Mouse (Mus musculus): ENCODE data around the gene Mettl23.
"Not testable (repeated sequence)": the region's sequence is repeated elsewhere in the genome, so short reads cannot be mapped to it uniquely, and the experiment has no call there.

Gene Mettl23

GRCm38 (mm10) chr11:116813610-116814009, 29.5 kb upstream of the Mettl23 start:
- Histone ChIP-seq H3K36me3 (ENCODE audit: control insufficient read depth, insufficient read depth, low read length, poor library complexity, severe bottlenecking) (no peaks in the 10 kb centered on the region), H3K27me3 (ENCODE audit: control insufficient read depth, insufficient read depth, low read length, poor library complexity, severe bottlenecking) (no peaks in the 10 kb centered on the region)
- no peak for DNase-seq (ENCODE audit: low read depth, low spot score)

GRCm38 (mm10) chr11:116814076-116814883, 28.8 kb upstream of the Mettl23 start:
- DNase-seq (ENCODE audit: low read depth, low spot score): no peak
- no peaks in the 10 kb centered on the region for H3K27me3 ChIP-seq (ENCODE audit: control insufficient read depth, insufficient read depth, low read length, poor library complexity, severe bottlenecking)
- no peaks in the 10 kb centered on the region for H3K36me3 ChIP-seq (ENCODE audit: control insufficient read depth, insufficient read depth, low read length, poor library complexity, severe bottlenecking)

DNA sequence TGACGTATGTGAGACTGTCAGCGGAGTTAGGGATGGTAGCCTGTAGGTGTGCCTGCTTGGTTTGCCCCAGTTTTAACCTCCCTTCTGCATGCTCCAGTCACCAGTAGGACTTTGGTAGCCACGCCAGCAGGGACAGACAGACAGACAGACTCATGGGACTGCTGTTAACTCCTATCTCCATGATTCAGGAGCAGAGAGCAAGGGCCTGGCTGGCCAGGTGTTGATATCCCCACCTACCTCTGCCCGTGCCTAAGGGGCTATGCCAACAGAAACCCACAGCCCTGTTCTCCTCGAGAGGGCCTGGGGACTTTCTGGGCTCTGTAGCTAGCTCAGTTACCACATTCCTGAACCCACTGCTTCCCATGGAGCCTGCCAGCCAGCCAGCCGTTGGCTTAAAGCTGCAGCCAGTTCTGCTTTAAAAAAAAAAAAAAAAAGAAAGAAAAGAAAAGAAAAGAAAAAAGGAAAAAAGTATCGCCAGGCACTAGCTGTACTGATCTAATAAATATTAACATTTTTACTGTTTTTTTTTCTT, 28.1 kb upstream of the Mettl23 start:
- Histone ChIP-seq H3K27me3 (ENCODE audit: control insufficient read depth, insufficient read depth, low read length, poor library complexity, severe bottlenecking) (no peaks in the 10 kb centered on the region), H3K36me3 (ENCODE audit: control insufficient read depth, insufficient read depth, low read length, poor library complexity, severe bottlenecking) (no peaks in the 10 kb centered on the region)
- no peak for DNase-seq (ENCODE audit: low read depth, low spot score)

DNA sequence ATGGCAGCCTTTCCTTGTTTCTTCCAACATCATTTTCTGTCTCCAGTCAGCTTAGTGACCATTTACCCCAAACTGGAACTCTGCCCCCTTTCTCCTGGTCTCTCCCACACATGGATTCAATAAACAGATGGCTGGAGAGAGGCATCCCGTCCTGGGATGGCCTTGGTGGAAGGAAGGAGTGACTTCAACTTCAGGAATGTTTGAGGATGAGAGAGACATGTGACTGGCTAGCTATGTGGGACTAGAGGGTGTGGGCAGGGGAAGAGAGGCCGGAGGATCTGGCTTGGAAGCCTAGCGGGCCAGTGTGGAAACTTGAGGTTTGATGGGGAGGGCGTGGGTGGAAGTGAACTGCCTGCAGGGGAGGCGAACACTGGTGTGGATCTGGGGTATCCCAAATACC, 26.3 kb upstream of the Mettl23 start:
- Histone ChIP-seq H3K27me3 (ENCODE audit: control insufficient read depth, insufficient read depth, low read length, poor library complexity, severe bottlenecking) (no peaks in the 10 kb centered on the region), H3K36me3 (ENCODE audit: control insufficient read depth, insufficient read depth, low read length, poor library complexity, severe bottlenecking) (no peaks in the 10 kb centered on the region)
- DNase-seq (ENCODE audit: low read depth, low spot score): no peak

DNA sequence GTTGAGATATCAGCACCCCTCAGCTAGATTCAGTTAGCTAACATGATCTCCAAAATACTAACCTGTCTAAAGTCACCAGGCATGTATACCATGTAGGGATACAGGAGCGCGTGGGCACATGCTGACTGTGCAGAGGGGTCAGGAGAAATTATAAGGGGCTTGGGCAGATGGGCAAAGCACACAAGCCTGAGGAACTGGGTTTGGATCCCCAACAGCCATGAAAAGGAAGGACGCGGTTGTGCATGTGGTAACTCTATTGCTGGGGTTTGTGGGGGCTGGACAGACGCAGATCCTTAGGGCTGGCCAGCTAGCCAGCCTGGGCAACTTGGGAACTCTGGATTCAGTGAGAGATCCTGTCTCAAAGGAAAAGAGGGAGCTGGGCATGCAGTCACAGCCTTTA, 25.5 kb upstream of the Mettl23 start:
- Histone ChIP-seq H3K27me3 (ENCODE audit: control insufficient read depth, insufficient read depth, low read length, poor library complexity, severe bottlenecking) (no peaks in the 10 kb centered on the region), H3K36me3 (ENCODE audit: control insufficient read depth, insufficient read depth, low read length, poor library complexity, severe bottlenecking) (no peaks in the 10 kb centered on the region)
- DNase-seq (ENCODE audit: low read depth, low spot score): no peak

DNA sequence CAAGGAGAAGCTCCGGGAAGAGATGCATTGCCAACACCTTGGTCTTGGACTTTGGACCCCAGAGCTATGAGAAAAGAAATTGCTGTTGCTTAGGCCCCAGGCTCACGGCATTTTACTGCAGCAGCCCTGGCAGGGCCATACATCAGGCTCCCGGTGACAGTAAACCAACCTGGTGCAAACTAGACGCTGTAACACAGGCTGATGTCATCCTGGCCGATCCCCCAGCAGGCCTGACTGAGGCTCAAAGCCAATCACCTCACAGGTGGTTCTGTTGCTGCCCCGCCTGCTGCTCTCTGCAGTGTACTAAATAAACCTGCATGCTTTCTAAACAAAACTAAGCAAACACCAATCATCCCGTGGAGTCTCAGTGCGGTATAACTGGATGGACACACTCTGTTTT, 24.4 kb upstream of the Mettl23 start:
- Histone ChIP-seq H3K36me3 (ENCODE audit: control insufficient read depth, insufficient read depth, low read length, poor library complexity, severe bottlenecking) (no peaks in the 10 kb centered on the region), H3K27me3 (ENCODE audit: control insufficient read depth, insufficient read depth, low read length, poor library complexity, severe bottlenecking) (no peaks in the 10 kb centered on the region)
- no peak for DNase-seq (ENCODE audit: low read depth, low spot score)

GRCm38 (mm10) chr11:116819932-116820593, 23.0 kb upstream of the Mettl23 start:
- DNase-seq (ENCODE audit: low read depth, low spot score): no peak
- H3K36me3 ChIP-seq (ENCODE audit: control insufficient read depth, insufficient read depth, low read length, poor library complexity, severe bottlenecking): no peaks in the 10 kb centered on the region
- H3K27me3 ChIP-seq (ENCODE audit: control insufficient read depth, insufficient read depth, low read length, poor library complexity, severe bottlenecking): no peaks in the 10 kb centered on the region

DNA sequence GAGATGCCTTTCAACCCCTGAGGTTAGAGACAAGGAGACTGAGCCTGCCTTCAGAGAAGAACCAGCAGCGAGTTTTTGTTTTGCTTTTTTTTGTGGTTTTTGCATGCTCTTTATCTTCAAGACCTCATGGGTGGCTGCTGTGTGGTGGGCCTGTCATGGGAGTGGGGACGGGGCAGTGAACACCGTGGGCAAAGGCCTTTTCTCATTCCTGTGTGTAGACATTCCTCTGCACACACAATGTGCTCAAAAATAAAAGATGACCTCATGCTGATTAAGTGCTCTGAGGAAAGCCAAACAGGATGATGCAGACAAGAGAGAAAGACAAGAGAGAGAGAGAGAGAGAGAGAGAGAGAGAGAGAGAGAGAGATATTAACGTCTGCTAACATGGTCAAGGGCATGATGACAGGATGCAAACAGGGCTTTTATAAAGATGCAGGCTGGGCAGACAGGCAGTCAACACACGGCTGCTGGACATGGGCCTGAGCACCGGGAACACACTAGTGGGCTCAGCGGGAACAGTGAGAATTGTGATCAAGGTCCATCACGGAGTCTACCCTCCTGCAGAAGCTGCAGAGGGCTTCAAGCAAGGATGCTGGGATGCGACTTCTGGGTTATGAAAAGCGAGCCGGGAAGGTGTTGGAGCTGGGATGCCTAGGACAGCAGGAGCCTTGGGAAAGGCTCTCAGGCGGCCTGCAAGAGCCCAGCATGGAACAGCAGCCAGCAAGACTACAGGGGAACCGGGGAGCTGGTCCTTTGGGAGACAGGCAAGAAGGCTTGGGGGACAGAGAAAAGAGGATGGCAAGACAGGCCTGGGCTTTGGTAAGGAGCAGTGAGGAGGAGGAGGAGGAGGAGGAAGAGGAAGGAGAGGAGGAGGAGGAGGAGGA, 21.8 kb upstream of the Mettl23 start:
- no peaks in the 10 kb centered on the region for H3K27me3 ChIP-seq (ENCODE audit: control insufficient read depth, insufficient read depth, low read length, poor library complexity, severe bottlenecking)
- no peak for DNase-seq (ENCODE audit: low read depth, low spot score)
- no peaks in the 10 kb centered on the region for H3K36me3 ChIP-seq (ENCODE audit: control insufficient read depth, insufficient read depth, low read length, poor library complexity, severe bottlenecking)

DNA sequence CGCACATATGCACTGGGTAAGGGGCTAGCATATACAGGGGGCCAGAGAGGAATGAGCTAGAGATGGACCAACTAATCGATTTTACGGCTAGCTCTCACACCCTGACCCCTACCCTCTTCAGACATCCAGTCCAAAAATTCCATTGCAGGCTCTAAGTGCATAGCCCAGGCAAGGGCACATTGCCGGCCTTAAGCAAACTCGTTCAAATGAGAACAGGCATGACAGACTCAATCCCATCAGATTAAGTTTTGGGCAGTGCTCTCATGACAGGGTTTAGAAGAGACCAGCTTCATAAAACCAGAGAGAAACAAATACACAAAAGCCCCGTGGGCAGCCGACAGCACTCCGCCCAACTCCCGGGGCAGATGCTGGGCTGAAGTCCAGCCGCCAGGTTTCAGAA, 20.9 kb upstream of the Mettl23 start:
- no peak for DNase-seq (ENCODE audit: low read depth, low spot score)
- no peaks in the 10 kb centered on the region for H3K36me3 ChIP-seq (ENCODE audit: control insufficient read depth, insufficient read depth, low read length, poor library complexity, severe bottlenecking)
- H3K27me3 ChIP-seq (ENCODE audit: control insufficient read depth, insufficient read depth, low read length, poor library complexity, severe bottlenecking): no peaks in the 10 kb centered on the region

DNA sequence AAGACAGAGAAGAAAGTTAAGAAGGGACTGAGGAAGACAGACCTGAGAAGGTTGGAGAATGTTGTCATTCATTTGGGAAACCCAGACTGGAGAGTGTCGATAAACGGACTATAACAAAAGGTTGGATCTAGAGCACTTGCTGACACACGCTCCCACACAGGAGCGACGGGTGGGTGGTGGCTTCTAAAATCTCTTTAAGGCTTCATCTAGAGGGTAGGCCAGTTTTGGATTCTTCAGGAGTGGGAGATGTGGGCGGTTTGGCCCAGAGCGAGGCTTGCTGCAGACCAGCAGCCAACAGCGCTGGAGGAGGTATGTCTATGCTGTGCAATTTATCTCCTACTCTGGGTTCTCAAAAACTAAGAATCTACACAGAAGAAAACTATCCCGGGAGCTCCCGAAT, 20.5 kb upstream of the Mettl23 start:
- Histone ChIP-seq H3K27me3 (ENCODE audit: control insufficient read depth, insufficient read depth, low read length, poor library complexity, severe bottlenecking) (no peaks in the 10 kb centered on the region), H3K36me3 (ENCODE audit: control insufficient read depth, insufficient read depth, low read length, poor library complexity, severe bottlenecking) (no peaks in the 10 kb centered on the region)
- no peak for DNase-seq (ENCODE audit: low read depth, low spot score)

- no peaks in the 10 kb centered on the region for H3K36me3 ChIP-seq (ENCODE audit: control insufficient read depth, insufficient read depth, low read length, poor library complexity, severe bottlenecking)
- DNase-seq (ENCODE audit: low read depth, low spot score): no peak
- no peaks in the 10 kb centered on the region for H3K27me3 ChIP-seq (ENCODE audit: control insufficient read depth, insufficient read depth, low read length, poor library complexity, severe bottlenecking)
Measured at GRCm38 (mm10) chr11:116823255-116823654, 19.8 kb upstream of the Mettl23 start.

GRCm38 (mm10) chr11:116823885-116824284, 19.2 kb upstream of the Mettl23 start:
- DNase-seq (ENCODE audit: low read depth, low spot score); H3K27me3 ChIP-seq (ENCODE audit: control insufficient read depth, insufficient read depth, low read length, poor library complexity, severe bottlenecking); H3K36me3 ChIP-seq (ENCODE audit: control insufficient read depth, insufficient read depth, low read length, poor library complexity, severe bottlenecking): not testable (repeated sequence)

GRCm38 (mm10) chr11:116825230-116825629, 17.8 kb upstream of the Mettl23 start:
- H3K27me3 ChIP-seq (ENCODE audit: control insufficient read depth, insufficient read depth, low read length, poor library complexity, severe bottlenecking): no peaks in the 10 kb centered on the region
- DNase-seq (ENCODE audit: low read depth, low spot score): no peak

DNA sequence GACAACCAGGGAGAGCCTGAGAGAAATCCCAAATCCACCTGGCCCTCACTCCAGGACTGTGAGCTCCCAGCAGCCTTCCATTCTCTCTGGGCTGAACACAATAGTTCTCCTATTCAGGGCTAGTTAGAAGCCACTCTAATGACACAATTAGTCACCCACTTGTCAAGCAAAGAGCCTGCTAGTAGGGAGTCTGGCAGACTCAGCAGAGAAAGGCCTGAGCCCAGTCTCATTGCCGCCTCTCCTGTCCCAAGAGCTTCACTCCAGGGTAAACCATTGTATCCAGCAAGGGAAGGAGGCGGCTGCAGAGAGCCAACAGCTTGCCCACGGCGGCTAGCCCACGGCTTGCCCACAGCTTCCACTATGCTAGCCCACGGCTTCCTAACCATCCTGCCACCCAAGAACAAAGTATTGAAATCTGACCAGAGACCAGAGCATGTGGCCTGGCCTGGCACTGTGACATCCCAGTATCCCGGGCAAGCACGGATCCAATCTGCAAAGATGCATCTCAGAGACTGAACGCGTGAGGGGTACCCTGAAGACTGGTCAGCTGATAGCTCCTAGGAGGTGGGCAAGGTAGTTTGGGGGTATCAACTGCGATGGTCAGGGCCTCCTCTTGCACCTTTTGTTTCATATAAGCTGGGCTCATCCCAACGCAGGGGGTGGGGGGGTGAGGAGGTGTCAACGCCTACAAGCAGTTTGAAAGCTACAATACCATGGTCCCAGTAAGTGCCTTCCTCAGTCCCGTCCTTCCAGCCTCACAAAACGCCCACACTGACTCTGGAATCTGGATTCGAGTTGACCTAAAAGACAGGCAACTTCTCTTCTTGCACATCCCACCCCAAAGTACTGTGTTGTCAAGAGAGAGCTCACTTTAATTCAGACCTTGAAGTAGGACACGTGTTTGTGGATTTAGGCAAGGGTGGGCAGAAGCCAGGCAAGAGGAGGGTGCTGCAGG, 16.3 kb upstream of the Mettl23 start:
- H3K27me3 ChIP-seq (ENCODE audit: control insufficient read depth, insufficient read depth, low read length, poor library complexity, severe bottlenecking): no peaks in the 10 kb centered on the region
- DNase-seq (ENCODE audit: low read depth, low spot score): no peak
- no peaks in the 10 kb centered on the region for H3K36me3 ChIP-seq (ENCODE audit: control insufficient read depth, insufficient read depth, low read length, poor library complexity, severe bottlenecking)

More at GRCm38 (mm10) chr11:116825230-116825629, 17.8 kb upstream of the Mettl23 start:
- H3K36me3 ChIP-seq (ENCODE audit: control insufficient read depth, insufficient read depth, low read length, poor library complexity, severe bottlenecking): no peaks in the 10 kb centered on the region

All from splenic B cell, adult 2 months (primary cell).